Mouse (Mus musculus): Measurements from ENCODE around the gene Ppp2r1b. TPM values are rescaled to one million over a fixed set of nuclear protein-coding genes. Genes with fewer than 3 reads are reported as not detected.
A peak's percentile ranks its signal among the peaks of the same experiment; 100 is the strongest.

Gene Ppp2r1b
- polyA plus RNA-seq, 1 experiment from 2014 or later, result 29.0 TPM

- DNase-seq (no peak), ATAC-seq (no peak)
- Histone ChIP-seq H3K4me1 (ENCODE audit: insufficient read depth) (peaks cover 5% of the 10 kb centered on the region), H3K4me2 (ENCODE audit: low read depth, low read length) (no peak overlapping the region), H3K9me3 (ENCODE audit: low read length) (no peaks in the 10 kb centered on the region), H3K27ac (ENCODE audit: low read depth) (no peak overlapping the region), H3K9ac (replicated peaks) (no peak overlapping the region), H3K36me3 (replicated peaks; ENCODE audit: insufficient read depth, low read length) (peaks cover 50% of the 10 kb centered on the region), H3K4me3 (ENCODE audit: low read depth, low read length) (no peak overlapping the region), H3K27me3 (ENCODE audit: insufficient read depth, low read length) (no peaks in the 10 kb centered on the region)
- TF ChIP-seq CTCF (IDR thresholded peaks at IDR 0.05; ENCODE audit: low read depth), result no peak
- TF ChIP-seq EP300 (IDR thresholded peaks at IDR 0.05; ENCODE audit: low read depth), result no peak
- whole genome bisulfite sequencing (ENCODE audit: insufficient replicate concordance), result 82% methylated on average over 7 of the region's 7 CpGs
Measured at GRCm38 (mm10) chr9:50900026-50900920, 55.2 kb downstream of the Ppp2r1b start.

GRCm38 (mm10) chr9:50904196-50904847 lies 59.2 kb downstream of the Ppp2r1b start:
- no peak overlapping the region for H3K4me3 ChIP-seq (ENCODE audit: low read depth, low read length)
- DNase-seq (no peak), ATAC-seq (no peak)
- TF ChIP-seq CTCF (IDR thresholded peaks at IDR 0.05; ENCODE audit: low read depth) (no peak), EP300 (IDR thresholded peaks at IDR 0.05; ENCODE audit: low read depth) (no peak)
- H3K36me3 ChIP-seq (replicated peaks; ENCODE audit: insufficient read depth, low read length), result peaks cover 12% of the 10 kb centered on the region
- no peak overlapping the region for H3K9ac ChIP-seq (replicated peaks)
- H3K4me1 ChIP-seq (ENCODE audit: insufficient read depth), result peaks cover 5% of the 10 kb centered on the region
- H3K27me3 ChIP-seq (ENCODE audit: insufficient read depth, low read length), result no peaks in the 10 kb centered on the region
- H3K4me2 ChIP-seq (ENCODE audit: low read depth, low read length), result no peak overlapping the region
- H3K9me3 ChIP-seq (ENCODE audit: low read length), result no peaks in the 10 kb centered on the region
- H3K27ac ChIP-seq (ENCODE audit: low read depth), result no peak overlapping the region
- 78% methylated on average over 6 of the region's 6 CpGs for WGBS (ENCODE audit: insufficient replicate concordance)

DNA sequence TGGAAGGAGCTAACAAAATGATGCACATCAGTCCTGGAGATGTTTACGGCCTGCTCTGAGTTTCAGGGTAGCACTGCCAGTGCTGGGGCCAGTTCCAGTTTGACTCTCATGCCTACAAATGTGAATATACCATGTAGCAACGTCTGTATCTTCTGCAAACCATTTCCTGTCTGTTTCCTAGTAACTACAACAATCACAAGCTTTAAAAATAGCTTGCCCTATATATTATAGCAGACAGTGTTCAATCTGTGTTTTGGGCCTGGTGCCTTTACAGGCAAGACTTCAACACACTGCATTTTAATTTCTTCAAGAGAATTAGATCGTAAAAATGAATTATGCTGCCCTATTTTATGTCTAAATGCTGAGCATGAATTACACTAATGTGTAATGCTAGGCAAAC lies 60.2 kb downstream of the Ppp2r1b start:
- Histone ChIP-seq H3K9ac (replicated peaks) (no peak overlapping the region), H3K36me3 (replicated peaks; ENCODE audit: insufficient read depth, low read length) (peaks cover 5% of the 10 kb centered on the region), H3K4me3 (ENCODE audit: low read depth, low read length) (no peak overlapping the region), H3K4me1 (ENCODE audit: insufficient read depth) (peaks cover 5% of the 10 kb centered on the region), H3K27ac (ENCODE audit: low read depth) (0 out of 2 replicates have a peak overlapping the region, but pooled peaks have one; percentile 29), H3K9me3 (ENCODE audit: low read length) (no peaks in the 10 kb centered on the region), H3K27me3 (ENCODE audit: insufficient read depth, low read length) (no peaks in the 10 kb centered on the region), H3K4me2 (ENCODE audit: low read depth, low read length) (no peak overlapping the region)
- TF ChIP-seq EP300 (IDR thresholded peaks at IDR 0.05; ENCODE audit: low read depth) (no peak), CTCF (IDR thresholded peaks at IDR 0.05; ENCODE audit: low read depth) (no peak)
- ATAC-seq (no peak), DNase-seq (no peak)
- 58% methylated on average over 3 of the region's 3 CpGs for WGBS (ENCODE audit: insufficient replicate concordance)

- WGBS (ENCODE audit: insufficient replicate concordance), result 87% methylated on average over 7 of the region's 7 CpGs
- peaks cover 46% of the 10 kb centered on the region for H3K36me3 ChIP-seq (replicated peaks; ENCODE audit: insufficient read depth, low read length)
Measured at GRCm38 (mm10) chr9:50911861-50912515, 66.9 kb downstream of the Ppp2r1b start.

GRCm38 (mm10) chr9:50918131-50918530 lies 73.0 kb downstream of the Ppp2r1b start:
- H3K36me3 ChIP-seq (replicated peaks; ENCODE audit: insufficient read depth, low read length), result peaks cover 33% of the 10 kb centered on the region
- ATAC-seq (no peak), DNase-seq (no peak)
- TF ChIP-seq EP300 (IDR thresholded peaks at IDR 0.05; ENCODE audit: low read depth), result no peak
- TF ChIP-seq CTCF (IDR thresholded peaks at IDR 0.05; ENCODE audit: low read depth), result no peak
- H3K27ac ChIP-seq (ENCODE audit: low read depth), result no peak overlapping the region
- H3K4me3 ChIP-seq (ENCODE audit: low read depth, low read length), result no peak overlapping the region
- H3K27me3 ChIP-seq (ENCODE audit: insufficient read depth, low read length), result no peaks in the 10 kb centered on the region
- H3K9me3 ChIP-seq (ENCODE audit: low read length), result no peaks in the 10 kb centered on the region
- H3K4me1 ChIP-seq (ENCODE audit: insufficient read depth), result peaks cover 11% of the 10 kb centered on the region; the same call in 1 of the 2 replicates
- H3K9ac ChIP-seq (replicated peaks), result no peak overlapping the region
- H3K4me2 ChIP-seq (ENCODE audit: low read depth, low read length), result no peak overlapping the region
- 79% methylated on average over 3 of the region's 3 CpGs for WGBS (ENCODE audit: insufficient replicate concordance)

More at GRCm38 (mm10) chr9:50911861-50912515, 66.9 kb downstream of the Ppp2r1b start:
- DNase-seq (no peak), ATAC-seq (no peak)
- TF ChIP-seq EP300 (IDR thresholded peaks at IDR 0.05; ENCODE audit: low read depth) (no peak), CTCF (IDR thresholded peaks at IDR 0.05; ENCODE audit: low read depth) (no peak)
- H3K27ac ChIP-seq (ENCODE audit: low read depth), result no peak overlapping the region
- no peaks in the 10 kb centered on the region for H3K27me3 ChIP-seq (ENCODE audit: insufficient read depth, low read length)
- no peak overlapping the region for H3K9ac ChIP-seq (replicated peaks)
- H3K4me1 ChIP-seq (ENCODE audit: insufficient read depth), result no peaks in the 10 kb centered on the region
- H3K4me3 ChIP-seq (ENCODE audit: low read depth, low read length), result no peak overlapping the region
- no peaks in the 10 kb centered on the region for H3K9me3 ChIP-seq (ENCODE audit: low read length)
- H3K4me2 ChIP-seq (ENCODE audit: low read depth, low read length), result no peak overlapping the region

GRCm38 (mm10) chr9:50919554-50919953 lies 74.5 kb downstream of the Ppp2r1b start:
- Histone ChIP-seq H3K27me3 (ENCODE audit: insufficient read depth, low read length) (no peaks in the 10 kb centered on the region), H3K27ac (ENCODE audit: low read depth) (no peak overlapping the region), H3K36me3 (replicated peaks; ENCODE audit: insufficient read depth, low read length) (peaks cover 21% of the 10 kb centered on the region), H3K4me3 (ENCODE audit: low read depth, low read length) (no peak overlapping the region), H3K9me3 (ENCODE audit: low read length) (no peaks in the 10 kb centered on the region), H3K4me1 (ENCODE audit: insufficient read depth) (peaks cover 15% of the 10 kb centered on the region), H3K9ac (replicated peaks) (no peak overlapping the region), H3K4me2 (ENCODE audit: low read depth, low read length) (no peak overlapping the region)
- DNase-seq (no peak), ATAC-seq (no peak)
- TF ChIP-seq EP300 (IDR thresholded peaks at IDR 0.05; ENCODE audit: low read depth), result peak; percentile 59; the same call in 1 of the 2 replicates
- TF ChIP-seq CTCF (IDR thresholded peaks at IDR 0.05; ENCODE audit: low read depth), result no peak
- 78% methylated on average over 2 of the region's 2 CpGs for WGBS (ENCODE audit: insufficient replicate concordance)
